Mouse (Mus musculus): Measurements from ENCODE around the gene Filip1l.

GRCm38 (mm10) chr16:57491853-57492252 lies 139.0 kb downstream of the Filip1l start:
- TF ChIP-seq POLR2A (IDR thresholded peaks at IDR 0.05; ENCODE audit: borderline replicate concordance, extremely low read depth, low read depth, low read length) (no peak), CTCF (IDR thresholded peaks at IDR 0.05; ENCODE audit: insufficient read depth, low read length) (no peak)

Data from lung, adult 2 months (tissue).